9 mouse cellular contexts compared by ENCODE assay signal in genomic region chr6:50807187-50808012, GRCm38 (mm10).
DNase-seq lines count a peak whose midpoint lies in the region; ATAC-seq lines count a peak whose summit lies in the region.
"Had no signal": no experiment of that assay in that cellular context is flagged by ENCODE, and none has a peak within 500 bp of the region (broad histone marks: within the 10 kb centered on the region; RNA-seq: fewer than 3 reads in every experiment).

No protein-coding gene starts in this region.

- H3K4me2 ChIP-seq in midbrain, embryonic 16.5 days (ENCODE audit: low read length), result peak overlapping the region; percentile 17; the same call in 1 of the 2 replicates
- H3K4me2 ChIP-seq: liver, embryonic 13.5 days had no signal

- no peak overlapping the region for H3K4me3 ChIP-seq in embryonic facial prominence, embryonic 10.5 days
- no peak overlapping the region for H3K4me3 ChIP-seq in midbrain, embryonic 16.5 days (ENCODE audit: low read depth, low read length)
- H3K4me3 ChIP-seq: liver, embryonic 13.5 days had no signal

- intact Hi-C loops in gastrocnemius, postnatal 14 days (cut with DNase I; ENCODE audit: low total_unique reads), result loop anchor here (2.0 to 5.0 kb wide), 2 partner anchors 129 to 360 kb away; no protein-coding TSS in a partner anchor
- intact Hi-C loops in heart, postnatal 10 days (cut with DNase I), result loop anchor here (1.0 kb wide), 2 partner anchors 130 to 363 kb away; no protein-coding TSS in a partner anchor

- H3K27ac ChIP-seq in embryonic facial prominence, embryonic 10.5 days (replicated peaks), result peak overlapping the region; percentile 76
- H3K27ac ChIP-seq in midbrain, embryonic 16.5 days (ENCODE audit: low read length), result no peak overlapping the region
- H3K27ac ChIP-seq: liver, embryonic 13.5 days had no signal

- no peaks in the 10 kb centered on the region for H3K36me3 ChIP-seq in embryonic facial prominence, embryonic 10.5 days (replicated peaks)
- no peaks in the 10 kb centered on the region for H3K36me3 ChIP-seq in midbrain, embryonic 16.5 days (ENCODE audit: control insufficient read depth, insufficient read depth, low read length)
- H3K36me3 ChIP-seq: liver, embryonic 13.5 days had no signal

- ATAC-seq in midbrain, embryonic 16.5 days, result peak; percentile 69
- ATAC-seq in megakaryocyte progenitor cell, adult 5-6 weeks (replicated peaks; ENCODE audit: poor library complexity), result no peak

- H3K9me3 ChIP-seq in embryonic facial prominence, embryonic 10.5 days, result no peaks in the 10 kb centered on the region
- no peaks in the 10 kb centered on the region for H3K9me3 ChIP-seq in midbrain, embryonic 16.5 days (replicated peaks; ENCODE audit: control insufficient read depth, low read length, poor library complexity, severe bottlenecking)
- H3K9me3 ChIP-seq: liver, embryonic 13.5 days had no signal

- WGBS in embryonic facial prominence, embryonic 10.5 days, result 70% methylated on average over 19 of the region's 19 CpGs
- 50% methylated on average over 19 of the region's 19 CpGs for WGBS in midbrain, embryonic 16.5 days

- H3K4me1 ChIP-seq in embryonic facial prominence, embryonic 10.5 days, result peaks cover 68% of the 10 kb centered on the region
- 0 out of 2 replicates have a peak, but pooled peaks cover 5% of the 10 kb centered on the region for H3K4me1 ChIP-seq in midbrain, embryonic 16.5 days (ENCODE audit: control insufficient read depth, insufficient read depth, low read length)

- H3K9ac ChIP-seq in midbrain, embryonic 16.5 days (ENCODE audit: low read depth, low read length), result no peak overlapping the region
- H3K9ac ChIP-seq: liver, embryonic 13.5 days had no signal

- H3K27me3 ChIP-seq in embryonic facial prominence, embryonic 10.5 days (replicated peaks; ENCODE audit: low read depth, poor library complexity, severe bottlenecking), result peaks cover 18% of the 10 kb centered on the region
- no peaks in the 10 kb centered on the region for H3K27me3 ChIP-seq in midbrain, embryonic 16.5 days (ENCODE audit: control insufficient read depth, insufficient read depth, low read depth, low read length)
- H3K27me3 ChIP-seq: liver, embryonic 13.5 days had no signal

- peak; percentile 48 for DNase-seq in gastrocnemius, adult 18-20 months (ENCODE audit: low spot score)
- DNase-seq in gastrocnemius, postnatal 14 days, result no peak
- no peak for DNase-seq in embryonic facial prominence, embryonic 10.5 days (ENCODE audit: low spot score)
- DNase-seq in heart, postnatal 10 days, result peak; percentile 70 to 79
- peak; percentile 77 for DNase-seq in kidney, postnatal 10 days
- DNase-seq in layer of hippocampus, postnatal 36 days, result no peak

Comparison
In these comparisons a context has a peak if more than half of its experiments do, and no peak if none do; other contexts are left out.
1. DNase-seq: peak in gastrocnemius, adult 18-20 months (single experiment), heart, postnatal 10 days (2 of 2) and kidney, postnatal 10 days (single experiment); none in gastrocnemius, postnatal 14 days (single experiment), embryonic facial prominence, embryonic 10.5 days (single experiment) and layer of hippocampus, postnatal 36 days (0 of 2).